Mouse (Mus musculus) midbrain, postnatal 0 days (tissue): ENCODE results near the gene Eif4e3. TPM values are rescaled to one million over a fixed set of nuclear protein-coding genes. Genes with fewer than 3 reads are reported as not detected.
A peak's percentile ranks its signal among the peaks of the same experiment; 100 is the strongest.

ENCODE experiments used
- ATAC-seq: fragments of 200-750 bp; cut with Nextera tagmentation; 2 replicates; pipeline ENCODE4 v1.8.0; 2017; ENCODE audit warnings: moderate number of reproducible peaks, mild to moderate bottlenecking, moderate TSS enrichment, moderate library complexity; ENCODE audit not compliant: low FRiP score
- DNase-seq: peaks from one replicate; pipeline ENCODE4 v3.0.0-alpha.2; 2015; ENCODE audit warnings: low spot score
- H3K27ac ChIP-seq: fragments of 300-500 bp; sonication (generic); 2 replicates; pipeline ENCODE4 v1.5.1; 2014; ENCODE audit warnings: low read depth, mild to moderate bottlenecking, low read length, mixed read lengths
- H3K27me3 ChIP-seq: fragments of 300-500 bp; sonication (generic); 2 replicates; pipeline ENCODE4 v1.6.1; 2014; ENCODE audit warnings: low read length, control low read depth, mixed read lengths; ENCODE audit not compliant: insufficient read depth
- H3K36me3 ChIP-seq: fragments of 300-500 bp; sonication (generic); 2 replicates; pipeline ENCODE4 v1.6.1; 2014; ENCODE audit warnings: low read length, control low read depth, mixed read lengths; ENCODE audit not compliant: insufficient read depth
- H3K4me1 ChIP-seq: fragments of 300-500 bp; sonication (generic); 2 replicates; pipeline ENCODE4 v1.6.1; 2014; ENCODE audit warnings: mild to moderate bottlenecking, control low read depth, antibody characterized with exemption, low read length, mixed read lengths; ENCODE audit not compliant: insufficient read depth
- H3K4me2 ChIP-seq: fragments of 300-500 bp; sonication (generic); 2 replicates; pipeline ENCODE4 v1.6.1; 2014; ENCODE audit warnings: low read depth, mild to moderate bottlenecking, low read length, mixed read lengths; ENCODE audit not compliant: poor library complexity, severe bottlenecking
- H3K4me3 ChIP-seq: fragments of 300-500 bp; sonication (generic); 2 replicates; pipeline ENCODE4 v1.5.1; 2014; ENCODE audit warnings: low read depth, mild to moderate bottlenecking, low read length, moderate library complexity
- H3K9ac ChIP-seq: fragments of 300-500 bp; sonication (generic); replicated peaks from 2 replicates; pipeline ENCODE4 v1.6.1; 2014; ENCODE audit warnings: mild to moderate bottlenecking, low read length, moderate library complexity, mixed read lengths; ENCODE audit not compliant: poor library complexity, severe bottlenecking
- H3K9me3 ChIP-seq: fragments of 300-500 bp; sonication (generic); 2 replicates; pipeline ENCODE4 v1.6.1; 2016; ENCODE audit warnings: low read length, control low read depth
- CTCF ChIP-seq: IDR thresholded peaks from 2 replicates; pipeline ENCODE4 v1.5.1; 2016; ENCODE audit warnings: antibody characterized with exemption, mild to moderate bottlenecking
- WGBS: fragments of 180-500 bp; shearing (Covaris S2); extraction: QIAGEN DNeasy Blood & Tissue Kit; methylation state at CpG from one replicate; pipeline ENCODE4 v1.1.7; 2014; 5-methylcytosine and 5-hydroxymethylcytosine counted together
- polyA plus RNA-seq: library from polyadenylated mRNA; unstranded; fragments of >200 nt; fragmentation: Nextera tagmentation; extraction: Ambion mirVana; gene quantifications from 2 replicates; pipeline ENCODE4 v1.2.1, GENCODE M21; 2015
- total RNA-seq: library from RNA; depleted of rRNA; stranded (reverse); fragments of >200 nt; gene quantifications from 2 replicates; pipeline ENCODE4 v1.2.3, GENCODE M21; 2014

Gene Eif4e3
- total and polyA plus RNA-seq, 2 experiments from 2014 or later: 5.5 to 10.6 TPM

DNA sequence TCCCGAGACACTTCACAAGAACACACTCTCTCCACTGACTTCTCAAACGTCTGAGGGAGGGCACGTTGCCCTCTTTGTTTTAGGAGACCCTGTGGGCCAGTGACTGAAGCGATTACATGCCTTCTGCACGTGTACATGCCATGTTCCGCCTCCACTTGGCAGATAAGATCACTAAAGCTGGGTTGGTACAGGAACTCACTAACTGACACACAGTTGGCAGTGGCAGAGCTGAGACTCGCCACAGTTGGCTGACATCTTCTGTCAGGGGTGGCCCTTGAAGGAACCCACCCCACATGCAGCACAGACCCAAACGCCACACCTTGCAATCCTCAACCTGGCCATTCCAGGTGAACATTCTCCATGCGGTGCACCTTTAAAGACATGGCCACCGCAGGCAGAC, 8.0 kb downstream of the Eif4e3 start:
- ATAC-seq (no peak), DNase-seq (no peak)
- Histone ChIP-seq H3K9ac (no peak overlapping the region), H3K36me3 (no peaks in the 10 kb centered on the region), H3K9me3 (no peaks in the 10 kb centered on the region), H3K4me1 (no peaks in the 10 kb centered on the region), H3K4me3 (no peak overlapping the region), H3K4me2 (no peak overlapping the region), H3K27me3 (no peaks in the 10 kb centered on the region), H3K27ac (no peak overlapping the region)
- 87% methylated on average over 10 of the region's 10 CpGs for WGBS
- no peak for TF ChIP-seq CTCF

DNA sequence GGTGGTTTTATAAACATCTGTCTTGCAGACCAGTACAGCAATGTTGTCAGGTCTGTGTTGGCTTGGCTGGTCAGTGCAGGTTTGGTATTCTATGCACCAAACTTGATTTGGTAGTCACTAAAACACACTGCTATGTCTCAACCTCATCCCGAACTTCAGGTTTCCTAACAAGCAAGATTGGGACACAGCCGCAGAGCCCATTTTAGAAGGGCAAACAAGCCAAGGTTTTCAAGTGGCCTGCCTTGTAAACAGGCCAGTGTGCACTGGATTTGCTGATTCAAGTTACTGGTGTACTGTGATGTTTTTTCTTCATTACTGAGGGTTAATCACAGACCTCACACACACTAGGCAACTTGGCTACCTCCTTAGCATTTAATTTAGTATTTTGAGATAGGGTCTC, 10.5 kb downstream of the Eif4e3 start:
- no peak overlapping the region for H3K27ac ChIP-seq
- H3K36me3 ChIP-seq: no peaks in the 10 kb centered on the region
- no peak for TF ChIP-seq CTCF
- WGBS: 88% methylated on average over 2 of the region's 2 CpGs
- no peaks in the 10 kb centered on the region for H3K9me3 ChIP-seq
- H3K4me1 ChIP-seq: no peaks in the 10 kb centered on the region
- ATAC-seq (no peak), DNase-seq (no peak)
- H3K27me3 ChIP-seq: no peaks in the 10 kb centered on the region
- H3K9ac ChIP-seq: no peak overlapping the region
- no peak overlapping the region for H3K4me2 ChIP-seq
- H3K4me3 ChIP-seq: no peak overlapping the region

DNA sequence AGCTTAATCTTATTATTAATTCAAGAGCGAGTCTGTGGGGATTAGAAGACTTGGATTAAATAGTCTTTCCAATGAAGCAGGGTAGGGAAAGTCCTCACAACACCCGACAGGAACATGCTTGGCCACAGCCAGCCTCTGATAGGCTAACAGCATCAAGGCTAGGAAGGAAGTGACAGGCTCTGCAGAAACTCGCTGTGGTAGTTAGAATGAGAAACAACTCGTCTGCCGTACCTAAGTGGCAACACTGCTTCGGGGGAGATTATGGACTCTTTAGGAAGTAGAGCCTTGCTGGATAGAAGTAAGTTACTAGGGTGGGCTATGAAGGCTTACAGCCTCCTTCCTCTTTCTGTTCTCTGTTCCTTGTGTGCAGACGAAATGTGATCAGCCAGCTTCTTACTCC, 11.1 kb downstream of the Eif4e3 start:
- no peak for TF ChIP-seq CTCF
- Histone ChIP-seq H3K27ac (no peak overlapping the region), H3K4me1 (no peaks in the 10 kb centered on the region), H3K9ac (no peak overlapping the region), H3K36me3 (no peaks in the 10 kb centered on the region), H3K4me3 (no peak overlapping the region), H3K27me3 (no peaks in the 10 kb centered on the region), H3K4me2 (no peak overlapping the region), H3K9me3 (no peaks in the 10 kb centered on the region)
- 40% methylated on average over 7 of the region's 7 CpGs for WGBS
- no peak for DNase-seq
- ATAC-seq: no peak

DNA sequence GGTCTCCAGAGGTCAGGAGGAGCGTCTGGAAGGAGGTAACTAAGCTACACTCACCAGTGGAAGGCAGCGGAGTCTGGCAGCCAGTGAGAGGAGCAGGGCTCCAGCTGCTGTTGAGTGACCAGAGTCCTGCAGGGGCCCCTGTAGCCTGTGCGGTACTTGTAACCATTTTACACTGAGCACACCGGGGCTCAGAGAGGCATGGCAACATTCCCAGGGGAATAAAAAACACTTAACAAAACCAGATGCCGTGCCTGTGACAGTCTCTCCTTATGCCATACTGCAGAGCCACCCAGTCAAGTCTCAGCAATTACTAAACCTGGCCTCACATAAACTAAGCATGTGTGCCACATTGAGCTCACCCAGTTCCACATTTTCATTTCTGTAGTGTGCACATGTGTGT, 12.2 kb downstream of the Eif4e3 start:
- no peaks in the 10 kb centered on the region for H3K4me1 ChIP-seq
- H3K27me3 ChIP-seq: no peaks in the 10 kb centered on the region
- H3K4me3 ChIP-seq: no peak overlapping the region
- WGBS: 54% methylated on average over 5 of the region's 5 CpGs
- no peak overlapping the region for H3K4me2 ChIP-seq
- H3K27ac ChIP-seq: no peak overlapping the region
- H3K9ac ChIP-seq: no peak overlapping the region
- H3K9me3 ChIP-seq: no peaks in the 10 kb centered on the region
- H3K36me3 ChIP-seq: no peaks in the 10 kb centered on the region
- no peak for TF ChIP-seq CTCF
- ATAC-seq (no peak), DNase-seq (no peak)

DNA sequence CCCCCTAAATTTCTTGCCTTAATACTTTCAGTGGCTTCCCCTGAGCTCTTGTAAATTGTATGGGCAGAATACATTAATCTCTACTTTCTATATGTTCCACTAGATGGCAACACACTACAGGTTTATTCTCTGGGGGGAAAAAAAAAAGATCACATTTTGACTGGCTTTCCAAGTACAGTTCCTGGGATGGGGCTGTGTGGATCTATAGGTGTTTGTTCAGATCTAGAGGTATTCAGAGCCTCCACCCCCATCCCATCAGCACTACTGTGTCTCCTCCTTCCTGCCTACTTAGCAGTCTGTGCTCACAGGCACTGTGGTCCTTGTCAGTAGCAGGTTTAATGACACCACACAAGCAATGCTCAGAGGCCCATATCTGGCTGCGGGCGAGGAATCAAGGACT, 14.2 kb downstream of the Eif4e3 start:
- no peak for ATAC-seq
- 77% methylated on average over 2 of the region's 2 CpGs for WGBS
- no peaks in the 10 kb centered on the region for H3K36me3 ChIP-seq

DNA sequence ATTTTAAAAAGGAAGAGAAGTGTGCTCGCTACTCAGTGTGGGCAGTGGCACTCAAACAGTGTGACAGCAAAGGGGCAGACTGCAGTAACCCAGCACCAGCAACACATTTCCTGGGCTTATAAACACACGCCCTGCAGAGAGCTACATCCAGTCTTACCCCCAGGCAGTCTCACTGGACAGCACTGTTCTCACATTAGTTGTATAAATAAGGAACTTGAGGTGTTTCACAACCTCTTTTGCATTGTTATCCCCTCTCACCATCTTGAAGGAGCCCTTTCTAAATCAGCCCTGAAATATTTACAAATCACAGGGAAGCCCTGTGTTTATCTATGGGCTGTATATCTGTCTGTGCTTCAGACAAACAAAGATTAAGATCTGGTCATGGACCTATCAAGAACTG, 17.3 kb downstream of the Eif4e3 start:
- Histone ChIP-seq H3K4me1 (no peaks in the 10 kb centered on the region), H3K4me3 (no peak overlapping the region), H3K9me3 (no peaks in the 10 kb centered on the region), H3K9ac (no peak overlapping the region), H3K27me3 (no peaks in the 10 kb centered on the region), H3K36me3 (no peaks in the 10 kb centered on the region), H3K4me2 (no peak overlapping the region), H3K27ac (no peak overlapping the region)
- no peak for DNase-seq
- no peak for TF ChIP-seq CTCF
- ATAC-seq: no peak
- WGBS: 64% methylated on average over 2 of the region's 2 CpGs

More for the DNA sequence above, 14.2 kb downstream of the Eif4e3 start:
- peak; percentile 69 for TF ChIP-seq CTCF
- Histone ChIP-seq H3K4me2 (no peak overlapping the region), H3K9me3 (no peaks in the 10 kb centered on the region), H3K4me1 (no peaks in the 10 kb centered on the region), H3K27me3 (no peaks in the 10 kb centered on the region), H3K4me3 (no peak overlapping the region), H3K27ac (no peak overlapping the region), H3K9ac (no peak overlapping the region)
- peak; percentile 67 for DNase-seq

DNA sequence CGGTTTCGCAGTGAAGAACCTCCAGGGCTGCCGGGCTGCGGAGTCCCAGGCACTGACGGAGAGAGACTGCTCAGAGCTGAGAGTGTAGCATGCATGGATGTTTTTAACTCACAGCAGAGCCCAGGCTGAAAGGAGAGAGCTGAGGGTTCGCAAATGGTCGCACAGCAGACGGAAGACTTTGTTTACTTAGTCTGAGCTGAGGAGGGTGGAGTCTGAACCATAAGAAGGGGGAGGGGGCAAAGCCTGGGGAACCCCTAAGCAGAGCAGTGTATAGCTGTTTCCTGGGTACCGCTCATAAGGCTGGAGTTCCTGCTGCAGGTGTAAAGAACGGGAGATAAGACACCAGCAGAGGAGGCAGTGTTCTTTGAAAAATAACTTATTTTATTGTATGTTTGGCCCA, 20.2 kb downstream of the Eif4e3 start:
- 78% methylated on average over 10 of the region's 10 CpGs for WGBS
- no peak overlapping the region for H3K4me3 ChIP-seq
- H3K4me2 ChIP-seq: no peak overlapping the region
- H3K9ac ChIP-seq: no peak overlapping the region
- H3K4me1 ChIP-seq: no peaks in the 10 kb centered on the region
- no peak overlapping the region for H3K27ac ChIP-seq
- no peaks in the 10 kb centered on the region for H3K36me3 ChIP-seq
- no peak for DNase-seq
- ATAC-seq: no peak
- H3K27me3 ChIP-seq: no peaks in the 10 kb centered on the region
- TF ChIP-seq CTCF: no peak
- H3K9me3 ChIP-seq: no peaks in the 10 kb centered on the region
